Mouse (Mus musculus) T-helper 2 cell (primary cell): Measurements from ENCODE around the gene Szt2.

ENCODE experiments used
- in situ Hi-C: fragments of 300-600 bp; cut with MboI, MseI; formaldehyde crosslinking; loops from one replicate; pipeline ENCODE4 v1.15.1; 2025; ENCODE audit warnings: high pct_unique_total_duplicates

Gene Szt2

DNA sequence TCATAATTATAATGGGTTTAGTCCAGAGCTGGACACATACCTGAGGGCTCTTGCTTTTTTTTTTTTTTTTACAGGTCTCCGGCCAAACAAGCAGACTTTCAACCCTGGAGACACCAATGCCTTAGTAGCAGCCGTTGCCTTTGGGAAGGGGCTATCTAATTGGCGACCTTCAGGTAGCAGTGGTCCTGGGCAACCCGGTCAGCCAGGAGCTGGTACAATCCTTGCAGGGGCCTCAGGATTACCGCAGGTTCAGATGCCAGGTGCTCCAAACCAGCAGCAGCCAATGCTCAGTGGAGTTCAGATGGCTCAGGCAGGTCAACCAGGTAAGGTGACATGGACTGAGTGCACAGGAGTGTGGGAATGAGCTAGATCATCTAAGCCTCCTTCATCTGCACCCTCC, 4.5 kb upstream of the Szt2 start:
- in situ Hi-C loops = no loop called here

DNA sequence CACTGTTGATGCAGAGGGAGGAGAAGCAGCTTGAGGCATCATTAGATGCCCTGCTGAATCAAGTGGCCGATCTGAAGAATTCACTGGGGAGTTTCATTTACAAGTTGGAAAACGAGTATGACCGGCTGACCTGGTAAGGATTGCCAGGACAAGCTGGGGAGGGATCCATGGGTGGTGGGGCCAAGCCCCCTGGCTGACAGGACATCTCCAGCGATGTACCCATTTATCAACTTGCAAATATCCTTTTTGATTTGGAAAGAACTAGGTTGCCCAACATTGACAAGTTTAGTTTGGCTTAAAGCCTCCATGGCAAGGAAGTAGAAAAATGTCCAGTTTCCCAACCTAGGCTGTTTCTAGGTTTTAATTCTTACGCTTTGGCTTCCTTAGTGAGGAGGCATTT, 1.8 kb upstream of the Szt2 start:
- in situ Hi-C loops = no loop called here

DNA sequence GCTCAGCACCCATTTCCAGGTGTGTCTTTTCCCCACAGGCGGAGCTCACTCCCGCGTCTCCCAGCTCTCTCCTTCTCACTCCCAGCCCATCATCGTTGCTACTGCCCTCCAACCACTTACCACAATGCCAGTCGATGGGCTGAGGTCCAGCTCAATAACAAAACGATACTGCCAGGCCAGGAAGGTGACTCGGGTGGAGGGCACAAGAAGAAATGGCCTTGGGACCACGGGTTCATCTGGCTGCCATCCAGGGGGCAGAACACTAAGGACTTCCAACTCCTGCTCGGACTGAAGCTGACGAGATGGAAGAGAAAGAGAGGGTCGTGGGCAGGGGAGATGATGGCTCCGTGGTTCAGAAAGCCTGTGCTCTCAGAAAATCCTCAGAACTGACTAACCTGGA, 6.4 kb downstream of the Szt2 start:
- in situ Hi-C loops = loop anchor here (10.0 kb wide), 1 partner anchor 172 kb away; no protein-coding TSS in a partner anchor

GRCm38 (mm10) chr4:118401918-118402317, 7.2 kb downstream of the Szt2 start:
- in situ Hi-C loops = loop anchor here (10.0 kb wide), 1 partner anchor 173 kb away; no protein-coding TSS in a partner anchor

DNA sequence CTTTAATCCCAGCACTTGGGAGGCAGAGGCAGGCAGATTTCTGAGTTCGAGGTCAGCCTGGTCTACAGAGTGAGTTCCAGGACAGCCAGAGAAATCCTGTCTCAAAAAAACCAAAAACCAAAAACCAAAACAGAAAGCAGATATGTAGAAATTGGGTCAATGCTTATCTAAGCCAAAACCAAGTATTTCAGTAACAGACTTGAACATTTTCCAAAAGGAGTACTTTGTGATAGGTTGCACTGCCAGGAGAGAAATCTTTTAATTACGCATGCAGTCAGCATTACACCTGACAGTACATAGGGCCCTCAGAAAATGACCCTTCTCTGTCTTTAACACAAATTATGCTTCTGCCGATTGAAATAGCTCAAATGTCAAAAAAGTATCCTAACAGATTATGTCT, 7.7 kb downstream of the Szt2 start:
- in situ Hi-C loops = loop anchor here (10.0 kb wide), 1 partner anchor 173 kb away; no protein-coding TSS in a partner anchor

GRCm38 (mm10) chr4:118398400-118398799, 10.7 kb downstream of the Szt2 start:
- in situ Hi-C loops = no loop called here

- in situ Hi-C loops = no loop called here
Measured at GRCm38 (mm10) chr4:118396433-118396832, 12.6 kb downstream of the Szt2 start.

DNA sequence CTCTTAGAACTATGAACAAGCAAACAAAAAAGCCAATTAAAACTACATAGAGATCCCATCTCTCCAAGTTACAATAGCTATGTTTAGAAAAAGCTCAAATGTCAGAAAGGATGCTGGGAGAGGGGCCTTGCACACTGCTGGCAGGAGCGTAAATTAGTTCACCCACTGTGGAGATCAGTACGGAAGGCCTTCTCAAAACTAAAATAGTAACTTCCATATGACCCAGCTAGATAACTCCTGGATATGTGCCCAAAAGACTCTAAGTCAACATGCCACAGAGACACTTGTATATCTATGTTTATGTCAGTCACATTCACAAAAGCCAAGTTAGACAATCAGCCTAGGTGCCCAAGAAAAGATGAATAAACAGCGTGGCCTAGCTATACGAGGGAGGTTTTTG, 13.8 kb downstream of the Szt2 start:
- in situ Hi-C loops = no loop called here

DNA sequence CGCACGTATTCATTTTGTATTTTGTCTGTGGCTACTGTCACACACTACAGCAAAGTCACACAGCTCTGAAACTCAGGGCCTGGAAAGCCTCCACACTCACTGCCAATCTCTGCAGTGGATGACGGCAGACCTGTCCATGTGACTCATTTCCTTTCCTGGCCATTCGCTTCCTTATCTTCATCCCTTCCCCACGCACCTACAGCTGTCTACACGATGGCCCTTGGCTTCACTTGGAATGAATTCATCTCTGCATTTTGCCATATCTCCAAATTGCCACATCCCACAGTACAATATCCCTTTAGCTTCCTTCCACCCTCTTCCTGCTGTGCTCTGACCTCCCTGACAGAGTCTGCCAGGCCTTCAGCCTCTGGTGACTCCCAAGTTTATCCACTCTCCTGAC, 14.6 kb downstream of the Szt2 start:
- in situ Hi-C loops = no loop called here

GRCm38 (mm10) chr4:118390146-118390545, 18.9 kb downstream of the Szt2 start:
- in situ Hi-C loops = no loop called here

DNA sequence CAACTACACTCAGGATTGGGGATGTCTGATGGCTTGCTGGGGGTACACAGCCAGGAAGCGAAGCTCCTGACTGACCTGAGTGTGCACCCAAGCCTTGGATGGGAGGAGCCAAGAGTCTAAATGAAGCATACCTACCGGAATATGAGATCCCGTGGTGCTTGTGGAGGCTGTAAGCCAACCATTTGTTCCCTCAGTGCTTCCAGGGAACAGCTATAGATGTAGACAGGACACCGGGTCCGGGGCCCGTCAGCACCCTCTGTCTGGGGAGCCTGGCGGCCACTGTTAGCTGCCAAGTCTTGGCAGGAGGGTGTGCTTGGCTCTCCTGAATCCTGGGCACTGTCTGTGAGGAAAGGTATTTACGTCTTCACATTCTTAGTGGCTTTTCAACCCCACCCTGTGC, 21.8 kb downstream of the Szt2 start:
- in situ Hi-C loops = no loop called here

DNA sequence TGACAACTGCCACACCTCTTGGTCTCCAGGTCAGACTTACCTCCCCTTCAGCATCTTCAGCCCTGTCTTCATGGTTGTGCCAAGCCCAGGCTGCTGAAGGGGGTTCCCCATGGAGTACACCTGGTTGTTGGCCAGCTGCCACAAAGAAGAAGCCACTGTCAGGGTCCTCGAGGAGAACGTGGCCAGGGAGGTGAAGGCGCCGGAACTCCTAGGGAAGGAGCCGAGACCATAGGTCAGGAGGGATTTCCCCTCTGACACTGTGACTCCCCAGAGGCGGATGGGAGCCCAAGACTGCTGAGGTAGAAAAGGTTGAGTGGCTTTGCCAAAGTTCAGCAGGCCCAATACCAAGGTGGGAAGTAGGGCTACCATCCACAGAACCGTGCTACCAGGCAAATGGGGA, 25.8 kb downstream of the Szt2 start:
- in situ Hi-C loops = no loop called here

DNA sequence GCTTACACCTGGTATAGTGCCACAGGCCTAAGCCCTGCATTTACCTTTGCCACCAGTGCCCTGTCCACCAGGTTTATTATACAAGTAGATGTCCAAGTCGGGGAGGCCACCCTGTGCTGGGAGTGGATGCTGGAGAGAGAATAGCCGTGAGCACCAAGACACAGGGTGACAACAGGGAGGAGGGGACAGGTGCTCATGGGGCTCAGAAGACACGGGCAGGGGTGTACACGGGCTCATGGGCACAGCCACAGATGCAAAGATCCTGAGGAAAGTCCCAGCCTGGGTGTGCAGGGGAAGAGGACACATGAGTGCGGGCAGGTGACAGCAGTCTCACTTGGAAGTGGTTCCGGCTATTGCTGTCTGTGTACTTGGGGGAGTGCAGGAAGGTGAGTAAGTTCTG, 33.1 kb downstream of the Szt2 start:
- in situ Hi-C loops = loop anchor here (10.0 kb wide), 1 partner anchor 221 kb away; no protein-coding TSS in a partner anchor

- in situ Hi-C loops = loop anchor here (10.0 kb wide), 1 partner anchor 217 kb away; no protein-coding TSS in a partner anchor
Measured at GRCm38 (mm10) chr4:118371822-118372221, 37.3 kb downstream of the Szt2 start.

DNA sequence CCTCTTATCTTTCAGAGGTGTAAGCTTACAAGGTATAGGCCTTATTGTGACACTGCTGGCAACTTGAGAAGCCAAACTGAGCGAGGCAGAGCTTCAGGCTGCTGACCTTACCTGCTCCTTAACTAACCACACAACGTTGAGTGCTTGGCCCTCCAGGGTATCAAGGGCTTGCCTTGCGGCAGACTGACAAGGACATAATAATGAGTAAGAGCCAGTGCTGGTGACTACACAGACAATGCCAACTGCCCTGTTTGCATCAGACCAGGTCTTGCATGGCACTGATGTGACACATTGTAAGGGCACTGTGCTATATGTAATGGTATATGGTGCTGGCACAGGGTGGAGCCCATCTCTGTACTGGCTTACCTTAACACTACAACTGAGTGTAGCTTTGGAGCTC, 40.5 kb downstream of the Szt2 start:
- in situ Hi-C loops = no loop called here

DNA sequence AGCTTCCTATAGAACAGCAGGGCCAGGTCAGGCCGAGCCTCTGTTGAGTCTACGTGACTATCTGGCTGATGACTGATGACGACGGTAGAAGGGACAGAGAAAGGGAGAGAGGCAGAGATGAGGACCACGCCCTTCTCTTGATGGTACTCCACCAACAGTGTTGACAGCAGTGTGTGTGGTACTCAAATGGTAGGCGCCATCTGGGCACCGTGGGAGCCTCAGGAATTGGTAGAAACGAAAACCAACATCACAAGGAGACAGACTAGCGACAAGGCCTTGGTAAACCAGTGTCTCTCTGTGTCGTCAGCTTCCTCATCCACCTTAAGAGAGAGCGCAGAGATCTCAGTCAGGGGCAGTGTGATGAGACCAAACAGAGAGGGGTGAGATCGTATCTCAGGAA, 41.5 kb downstream of the Szt2 start:
- in situ Hi-C loops = no loop called here

DNA sequence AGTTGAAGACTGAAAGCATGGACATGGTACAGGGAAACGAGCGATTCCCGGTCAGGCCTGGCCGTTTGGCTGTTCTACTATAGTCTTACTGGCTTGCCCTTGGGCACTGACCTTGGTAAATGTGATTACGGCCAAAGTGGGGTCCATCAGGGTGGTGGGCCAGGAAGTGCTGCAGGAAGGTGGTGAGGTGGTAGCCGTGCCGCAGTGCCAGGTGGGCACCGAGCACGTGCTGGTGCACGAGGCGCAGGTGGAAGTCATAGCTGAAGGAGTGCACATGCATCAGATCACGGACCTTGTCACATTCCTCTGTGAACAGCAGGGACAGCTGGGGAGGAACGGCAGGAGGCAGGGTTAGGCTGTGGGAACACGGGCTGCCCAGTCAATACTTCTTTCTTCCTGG, 43.1 kb downstream of the Szt2 start:
- in situ Hi-C loops = no loop called here

DNA sequence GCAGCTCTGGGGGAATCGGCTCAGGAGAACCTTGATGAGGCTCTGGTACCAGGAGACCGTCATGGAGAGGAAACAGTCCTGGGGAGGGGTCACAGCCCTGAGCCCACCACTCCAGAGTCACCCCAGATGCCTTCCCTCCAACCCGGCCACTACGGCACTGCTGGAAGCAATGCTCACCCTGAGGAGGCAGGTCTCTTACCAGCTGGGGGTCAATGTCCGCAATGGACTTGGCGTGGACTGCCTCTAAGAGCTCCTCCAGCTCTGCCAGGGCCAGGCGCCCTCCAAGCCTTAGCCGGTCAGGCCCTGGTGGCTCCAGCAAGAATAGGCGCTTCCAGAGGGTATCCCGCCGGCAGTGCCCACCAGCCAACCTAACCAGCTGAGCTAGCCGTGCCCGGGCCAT, 44.4 kb downstream of the Szt2 start:
- in situ Hi-C loops = no loop called here

GRCm38 (mm10) chr4:118363985-118364384, 45.1 kb downstream of the Szt2 start:
- in situ Hi-C loops = no loop called here

- in situ Hi-C loops = no loop called here
Measured at GRCm38 (mm10) chr4:118362879-118363278, 46.2 kb downstream of the Szt2 start.

- in situ Hi-C loops = no loop called here
Measured at GRCm38 (mm10) chr4:118361451-118361850, 47.6 kb downstream of the Szt2 start.

DNA sequence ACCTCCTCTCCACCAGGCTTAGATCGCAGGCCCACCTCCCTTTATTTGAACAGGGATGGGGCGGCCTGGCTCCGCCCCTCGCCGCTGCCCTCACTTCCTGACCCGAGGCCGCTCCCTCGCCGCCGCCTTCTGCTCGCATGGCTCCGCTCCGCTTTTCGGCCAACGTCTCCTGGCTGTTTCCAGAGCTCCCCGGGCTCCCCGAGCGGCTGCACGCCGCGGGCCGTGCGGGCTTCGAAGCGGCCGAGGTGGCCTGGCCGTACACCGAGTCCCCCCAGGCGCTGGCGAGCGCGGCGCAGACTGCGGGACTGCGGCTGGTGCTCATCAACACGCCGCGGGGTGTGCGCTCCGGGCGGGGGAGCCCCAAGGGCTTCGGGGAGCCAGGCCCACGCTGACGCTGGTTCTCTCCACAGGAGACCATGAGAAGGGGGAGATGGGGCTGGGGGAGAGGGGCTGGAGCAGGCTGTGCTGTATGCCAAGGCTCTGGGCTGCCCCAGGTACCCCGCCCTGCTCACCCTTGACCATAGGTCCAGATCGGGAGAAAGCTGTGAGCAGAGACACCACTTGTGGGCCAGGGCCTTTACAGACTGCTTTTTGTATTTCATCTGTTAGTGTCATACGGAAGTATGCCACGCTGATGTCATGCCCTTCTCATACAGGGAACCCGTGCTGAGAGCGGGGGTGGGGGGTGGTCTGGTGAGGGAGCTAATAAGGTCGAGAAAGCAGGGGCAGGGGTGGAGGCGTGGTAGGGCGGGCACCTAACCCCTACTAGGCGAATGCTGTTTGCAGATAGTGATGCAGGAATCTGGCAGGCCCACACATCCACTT, 49.0 kb downstream of the Szt2 start:
- in situ Hi-C loops = no loop called here

DNA sequence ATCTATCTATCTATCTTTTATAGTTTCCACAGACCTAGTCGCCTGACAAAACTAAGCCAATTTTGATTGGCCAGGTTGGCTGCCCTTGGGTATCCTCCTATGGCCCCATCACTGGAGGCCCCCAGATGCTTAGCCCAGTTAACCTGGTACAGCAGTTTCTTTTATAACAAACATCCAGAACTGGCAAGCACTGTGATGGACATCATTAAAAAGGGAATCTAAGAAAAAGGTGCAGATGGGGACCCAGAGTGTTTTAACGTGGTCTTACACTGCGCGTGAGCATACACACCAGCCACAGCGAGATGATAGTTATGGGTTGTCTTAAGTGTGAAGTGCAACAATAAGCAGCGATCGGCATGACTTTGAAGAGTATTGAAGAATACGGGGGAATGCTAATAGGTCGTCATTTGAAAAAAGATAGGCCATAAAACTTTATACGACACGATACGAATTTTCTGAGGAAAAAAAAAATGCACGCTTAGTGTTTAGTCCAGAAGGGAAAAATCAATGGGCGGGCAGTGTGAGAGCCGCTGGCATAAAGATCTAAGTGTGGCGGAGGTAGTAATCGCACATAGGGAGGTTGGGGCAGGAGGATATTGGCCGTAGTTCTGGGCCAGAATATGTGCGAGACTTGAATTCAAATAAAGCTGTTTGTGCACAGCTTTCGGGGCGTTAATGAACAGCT, 49.7 kb downstream of the Szt2 start:
- in situ Hi-C loops = no loop called here
